Mouse (Mus musculus) stomach, embryonic 16.5 days (tissue): ENCODE measurements around the gene Diaph3. TPM values are rescaled to one million over a fixed set of nuclear protein-coding genes. Genes with fewer than 3 reads are reported as not detected.

Source experiments
- ATAC-seq: fragments of 200-750 bp; cut with Nextera tagmentation; 2 replicates; pipeline ENCODE4 v1.8.0; 2017; ENCODE audit warnings: moderate number of reproducible peaks, moderate TSS enrichment; ENCODE audit not compliant: insufficient read depth, low FRiP score
- H3K27ac ChIP-seq: fragments of 300-500 bp; sonication (generic); 2 replicates; pipeline ENCODE4 v1.5.1; 2014; ENCODE audit warnings: low read length
- H3K27me3 ChIP-seq: fragments of 300-500 bp; sonication (generic); 2 replicates; pipeline ENCODE4 v1.6.1; 2014; ENCODE audit warnings: low read length, control low read depth, mixed read lengths; ENCODE audit not compliant: control insufficient read depth, insufficient read depth
- H3K36me3 ChIP-seq: fragments of 300-500 bp; sonication (generic); 2 replicates; pipeline ENCODE4 v1.6.1; 2014; ENCODE audit warnings: low read length; ENCODE audit not compliant: control insufficient read depth, insufficient read depth
- H3K4me1 ChIP-seq: fragments of 300-500 bp; sonication (generic); 2 replicates; pipeline ENCODE4 v1.6.1; 2014; ENCODE audit warnings: low read length, control low read depth, mixed read lengths; ENCODE audit not compliant: control insufficient read depth, insufficient read depth
- H3K4me2 ChIP-seq: fragments of 300-500 bp; sonication (generic); 2 replicates; pipeline ENCODE4 v1.6.1; 2014; ENCODE audit warnings: low read depth, low read length, mixed read lengths
- H3K4me3 ChIP-seq: fragments of 300-500 bp; sonication (generic); replicated peaks from 2 replicates; pipeline ENCODE4 v1.5.1; 2014; ENCODE audit warnings: mild to moderate bottlenecking, low read length
- H3K9ac ChIP-seq: fragments of 300-500 bp; sonication (generic); 2 replicates; pipeline ENCODE4 v1.6.1; 2014; ENCODE audit warnings: low read length
- H3K9me3 ChIP-seq: fragments of 300-500 bp; sonication (generic); replicated peaks from 2 replicates; pipeline ENCODE4 v1.6.1; 2016; ENCODE audit warnings: low read length, control low read depth; ENCODE audit not compliant: control insufficient read depth
- WGBS: fragments of 180-500 bp; shearing (Covaris S2); extraction: QIAGEN DNeasy Blood & Tissue Kit; methylation state at CpG from one replicate; pipeline ENCODE4 v1.1.7; 2014; 5-methylcytosine and 5-hydroxymethylcytosine counted together
- polyA plus RNA-seq: library from polyadenylated mRNA; unstranded; fragments of >200 nt; fragmentation: Nextera tagmentation; extraction: Ambion mirVana; gene quantifications from 2 replicates; pipeline ENCODE4 v1.2.1, GENCODE M21; 2015

Diaph3 gene
- polyA plus RNA-seq, 1 experiment from 2014 or later, result 9.4 TPM

DNA sequence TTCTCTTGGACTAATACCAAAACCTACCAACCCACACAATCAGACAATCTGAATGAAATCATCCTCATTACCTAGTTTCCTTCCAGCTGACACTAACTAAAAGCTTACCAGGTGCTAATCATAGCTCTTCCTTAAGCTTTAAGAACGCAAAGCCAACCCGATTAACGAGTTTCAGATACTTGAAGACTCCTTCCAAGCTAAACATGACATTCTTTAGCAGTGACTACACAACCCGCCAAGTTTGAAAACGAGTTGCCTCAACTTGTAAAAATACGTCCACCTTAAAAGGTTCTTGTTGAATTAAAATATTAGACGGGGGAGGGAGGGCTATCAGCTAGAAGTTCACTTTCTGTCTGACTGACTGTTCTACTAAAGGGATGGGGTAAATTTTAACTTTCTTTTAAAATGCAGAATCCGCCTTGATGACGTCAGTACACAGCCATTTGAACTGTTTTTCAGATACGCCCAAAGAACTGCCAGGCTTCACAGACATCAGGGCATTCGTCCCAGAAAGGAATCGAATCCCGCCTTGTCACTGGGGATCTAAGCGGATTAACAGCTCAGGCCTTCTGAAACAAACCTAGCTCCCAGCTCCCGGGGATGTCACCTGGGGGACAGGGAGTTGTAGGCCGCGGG lies 590 bp downstream of the Diaph3 start:
- Histone ChIP-seq H3K9ac (peak overlapping the region; percentile 79), H3K27ac (peak overlapping the region; percentile 79), H3K4me2 (peak overlapping the region; percentile 72), H3K36me3 (no peaks in the 10 kb centered on the region), H3K4me1 (peaks cover 3% of the 10 kb centered on the region; the same call in 1 of the 2 replicates), H3K4me3 (peak overlapping the region; percentile 86), H3K27me3 (no peaks in the 10 kb centered on the region), H3K9me3 (no peaks in the 10 kb centered on the region)
- peak; percentile 19 for ATAC-seq
- WGBS, result under 1% methylated on average over 17 of the region's 17 CpGs

DNA sequence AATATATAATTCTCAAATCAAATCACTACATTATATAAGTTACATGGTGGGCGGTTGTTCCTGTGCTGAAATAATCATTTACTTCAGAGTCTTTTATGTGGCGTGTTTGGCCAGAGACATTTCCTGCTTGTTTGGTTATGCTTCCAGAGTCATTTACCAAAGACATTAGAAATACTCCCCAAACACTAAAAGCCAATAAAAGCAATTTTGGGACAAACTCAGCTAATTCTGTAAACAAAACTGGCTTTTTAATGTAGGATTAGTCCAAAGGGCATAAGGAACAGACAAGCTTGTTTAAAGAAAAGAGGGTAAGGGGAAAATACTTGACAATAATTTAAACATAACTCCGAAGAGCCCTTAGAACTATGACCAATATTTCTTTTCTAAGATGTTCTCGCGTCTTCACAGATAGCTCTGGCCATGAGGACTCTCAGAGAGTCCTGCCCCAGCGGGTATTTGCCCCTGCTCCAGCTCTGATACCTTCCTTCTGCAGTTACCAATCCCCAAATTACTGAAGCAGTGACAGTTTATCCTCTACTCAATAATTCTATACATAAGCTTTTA lies 14.9 kb downstream of the Diaph3 start:
- peak; percentile 62 for ATAC-seq
- Histone ChIP-seq H3K4me3 (no peak overlapping the region), H3K36me3 (no peaks in the 10 kb centered on the region), H3K9me3 (no peaks in the 10 kb centered on the region), H3K27ac (no peak overlapping the region), H3K4me1 (peaks cover 5% of the 10 kb centered on the region; the same call in 1 of the 2 replicates), H3K9ac (no peak overlapping the region), H3K4me2 (no peak overlapping the region), H3K27me3 (no peaks in the 10 kb centered on the region)
- WGBS, result 45% methylated on average over 6 of the region's 6 CpGs

DNA sequence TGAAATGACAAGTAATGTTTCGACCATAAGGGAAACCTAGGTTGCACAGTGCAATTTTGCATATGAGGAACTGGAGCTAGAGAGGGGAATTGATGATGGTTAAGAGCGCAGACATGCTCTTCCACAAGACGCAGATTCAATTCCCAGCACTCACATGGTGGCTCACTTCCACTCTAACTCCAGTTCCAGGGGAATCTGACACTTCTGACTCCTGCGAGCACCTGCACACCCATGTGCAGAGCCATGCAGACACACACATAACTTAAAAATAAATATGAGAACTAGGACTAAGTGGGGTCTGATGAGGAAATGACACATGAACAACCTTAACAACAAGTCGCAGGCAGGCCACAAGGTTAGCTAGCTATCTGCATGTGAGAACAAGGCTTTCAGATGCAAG lies 15.5 kb downstream of the Diaph3 start:
- Histone ChIP-seq H3K9ac (no peak overlapping the region), H3K9me3 (no peaks in the 10 kb centered on the region), H3K27me3 (no peaks in the 10 kb centered on the region), H3K27ac (no peak overlapping the region), H3K4me1 (peaks cover 5% of the 10 kb centered on the region; the same call in 1 of the 2 replicates), H3K36me3 (no peaks in the 10 kb centered on the region), H3K4me2 (no peak overlapping the region), H3K4me3 (no peak overlapping the region)
- WGBS, result 77% methylated on average over 5 of the region's 5 CpGs
- no peak for ATAC-seq

DNA sequence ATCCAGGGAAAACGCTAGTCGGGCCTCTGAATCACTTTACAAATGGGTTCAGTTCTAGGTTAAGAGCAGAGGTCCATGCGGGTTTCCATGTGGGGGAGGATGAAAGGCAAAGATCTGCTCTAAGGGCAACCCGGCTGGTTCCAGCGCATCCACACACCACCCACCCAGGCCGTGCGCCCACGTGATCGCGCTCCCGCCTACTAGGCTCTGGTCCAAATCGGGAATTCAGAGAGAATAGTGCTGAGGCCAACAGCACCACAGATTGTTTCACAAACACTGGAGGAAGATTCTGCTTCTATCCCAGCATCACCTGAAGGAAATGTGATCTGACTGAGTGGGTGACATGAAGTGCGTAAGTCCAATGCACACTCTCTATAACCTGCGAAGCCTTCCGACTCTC lies 17.9 kb downstream of the Diaph3 start:
- ATAC-seq, result no peak
- WGBS, result 90% methylated on average over 15 of the region's 15 CpGs
- Histone ChIP-seq H3K9me3 (no peaks in the 10 kb centered on the region), H3K4me1 (peaks cover 5% of the 10 kb centered on the region; the same call in 1 of the 2 replicates), H3K27me3 (no peaks in the 10 kb centered on the region), H3K27ac (no peak overlapping the region), H3K9ac (no peak overlapping the region), H3K4me3 (no peak overlapping the region), H3K36me3 (no peaks in the 10 kb centered on the region), H3K4me2 (no peak overlapping the region)

DNA sequence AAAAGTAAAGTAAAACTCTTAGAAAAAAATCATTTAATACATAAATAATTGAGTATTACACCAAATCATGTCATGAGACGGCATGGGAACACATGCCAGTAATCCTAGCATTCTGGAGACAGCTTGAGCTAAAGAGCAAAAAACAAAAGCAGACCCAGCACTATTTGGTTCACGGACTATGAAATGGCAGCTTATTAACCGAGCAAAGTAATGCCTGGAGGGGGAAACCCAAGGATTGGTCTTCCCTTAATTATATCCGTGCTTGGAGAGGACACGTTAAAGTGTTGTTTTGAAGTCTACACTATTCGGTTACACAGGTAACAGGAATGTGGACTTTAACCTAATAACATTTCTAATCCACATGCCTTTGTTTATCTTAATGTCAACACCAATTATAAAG lies 19.2 kb downstream of the Diaph3 start:
- no peaks in the 10 kb centered on the region for H3K36me3 ChIP-seq
- H3K27ac ChIP-seq, result no peak overlapping the region
- no peak for ATAC-seq
- H3K4me3 ChIP-seq, result no peak overlapping the region
- H3K4me2 ChIP-seq, result no peak overlapping the region
- H3K27me3 ChIP-seq, result no peaks in the 10 kb centered on the region
- H3K9ac ChIP-seq, result no peak overlapping the region
- WGBS, result 60% methylated on average over 6 of the region's 6 CpGs
- no peaks in the 10 kb centered on the region for H3K9me3 ChIP-seq
- H3K4me1 ChIP-seq, result peaks cover 5% of the 10 kb centered on the region; the same call in 1 of the 2 replicates

DNA sequence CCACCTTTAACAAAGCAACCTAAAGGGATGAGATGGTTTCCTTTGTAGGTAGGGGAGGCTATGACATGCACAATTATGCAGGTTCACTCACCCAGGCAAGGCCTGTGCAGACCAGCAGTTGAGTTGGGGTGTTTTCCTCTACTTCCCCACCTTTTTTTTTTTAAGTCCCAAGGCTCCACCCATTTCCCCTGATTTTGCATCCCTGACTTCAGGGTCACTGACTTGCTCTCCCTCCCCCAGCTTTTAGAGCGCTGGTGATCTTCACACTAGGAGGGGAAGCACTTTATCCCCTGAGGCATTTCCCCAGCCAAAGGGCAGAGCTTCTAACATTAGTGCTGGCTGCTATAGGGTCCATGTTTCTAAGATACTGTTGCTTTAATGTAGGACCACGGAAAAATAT lies 30.4 kb downstream of the Diaph3 start:
- no peak for ATAC-seq
- no peaks in the 10 kb centered on the region for H3K36me3 ChIP-seq
- H3K4me1 ChIP-seq, result no peaks in the 10 kb centered on the region
- H3K9me3 ChIP-seq, result no peaks in the 10 kb centered on the region
- no peak overlapping the region for H3K9ac ChIP-seq
- no peak overlapping the region for H3K4me3 ChIP-seq
- no peak overlapping the region for H3K27ac ChIP-seq
- no peaks in the 10 kb centered on the region for H3K27me3 ChIP-seq
- WGBS, result 41% methylated on average over 2 of the region's 2 CpGs
- H3K4me2 ChIP-seq, result no peak overlapping the region

DNA sequence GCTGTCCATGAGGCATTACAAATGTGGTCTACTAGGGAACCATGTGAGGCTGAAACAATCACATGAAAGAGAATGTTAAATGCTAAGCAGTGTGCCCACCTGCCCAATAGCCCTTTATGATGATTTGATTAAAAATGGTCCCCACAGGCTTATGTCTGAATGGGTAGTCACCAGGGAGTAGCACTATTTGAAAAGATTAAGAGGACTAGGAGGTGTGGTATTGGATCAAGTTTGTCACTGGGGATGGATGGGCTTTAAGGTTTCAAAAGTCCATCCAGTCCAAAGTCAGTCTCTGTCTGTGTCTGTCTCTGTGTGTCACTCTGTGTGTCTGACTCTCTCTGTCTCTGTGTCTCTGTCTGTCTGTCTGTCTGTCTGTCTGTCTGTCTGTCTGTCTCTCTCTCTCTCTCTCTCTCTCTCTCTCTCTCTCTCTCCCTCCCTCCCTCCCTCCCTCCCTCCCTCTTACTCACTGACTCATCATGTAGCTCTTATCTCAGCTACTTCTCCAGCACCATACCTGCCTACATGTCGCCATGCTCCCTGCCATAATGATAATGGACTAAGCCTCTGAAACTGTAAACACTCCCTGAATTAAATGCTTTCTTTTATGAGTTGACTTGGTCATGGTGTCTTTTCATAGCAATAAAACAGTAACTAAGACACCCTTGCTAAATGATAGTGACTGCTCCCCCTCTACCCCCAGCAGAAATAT lies 41.5 kb downstream of the Diaph3 start:
- Histone ChIP-seq H3K4me1 (no peaks in the 10 kb centered on the region), H3K9ac (no peak overlapping the region), H3K27me3 (no peaks in the 10 kb centered on the region), H3K27ac (no peak overlapping the region), H3K36me3 (no peaks in the 10 kb centered on the region), H3K4me2 (no peak overlapping the region), H3K9me3 (no peaks in the 10 kb centered on the region), H3K4me3 (no peak overlapping the region)
- no peak for ATAC-seq
- 80% methylated on average over 1 of the region's 1 CpGs for WGBS

DNA sequence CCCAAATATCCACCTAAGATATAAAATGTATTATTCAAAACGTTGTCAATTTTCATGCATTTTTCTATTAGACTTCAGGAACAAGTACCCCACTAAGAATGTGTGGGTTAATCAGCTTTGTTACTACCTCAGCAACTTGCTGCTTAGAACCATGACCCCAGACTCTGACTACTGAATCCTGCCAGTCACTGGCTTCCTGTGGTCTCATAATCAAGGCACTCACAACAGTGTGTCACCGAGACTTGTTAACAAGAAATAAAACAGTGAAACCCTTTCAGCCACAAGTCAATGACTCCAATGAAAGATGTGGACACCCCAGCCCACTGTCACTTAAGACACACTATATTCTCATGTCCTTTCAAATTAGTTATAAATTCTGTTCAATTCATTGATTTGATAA lies 42.9 kb downstream of the Diaph3 start:
- H3K27ac ChIP-seq, result no peak overlapping the region
- no peak overlapping the region for H3K9ac ChIP-seq
- H3K9me3 ChIP-seq, result no peaks in the 10 kb centered on the region
- H3K4me2 ChIP-seq, result no peak overlapping the region
- H3K36me3 ChIP-seq, result no peaks in the 10 kb centered on the region
- no peak overlapping the region for H3K4me3 ChIP-seq
- H3K4me1 ChIP-seq, result no peaks in the 10 kb centered on the region
- 85% methylated on average over 2 of the region's 2 CpGs for WGBS
- no peaks in the 10 kb centered on the region for H3K27me3 ChIP-seq
- ATAC-seq, result no peak

DNA sequence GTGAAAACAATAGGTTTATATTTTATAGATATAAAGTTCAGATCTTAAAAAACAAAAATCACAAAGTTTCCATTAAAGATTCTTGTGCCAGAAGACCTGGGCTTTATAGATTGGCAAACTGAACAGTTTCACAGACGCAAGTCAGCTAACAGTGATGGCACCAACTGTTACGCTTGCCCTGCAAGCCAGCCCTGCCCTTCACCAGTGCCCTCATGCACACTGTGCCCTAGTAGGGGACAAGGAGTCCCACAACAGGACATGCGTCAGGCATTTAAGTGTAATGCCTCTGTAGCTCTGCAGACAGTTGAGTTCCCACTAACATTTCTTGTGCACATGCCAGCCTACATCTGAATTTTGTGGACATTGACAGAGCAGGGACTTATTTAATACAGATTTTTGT lies 49.5 kb downstream of the Diaph3 start:
- no peaks in the 10 kb centered on the region for H3K27me3 ChIP-seq
- H3K9me3 ChIP-seq, result no peaks in the 10 kb centered on the region
- no peak for ATAC-seq
- H3K4me3 ChIP-seq, result no peak overlapping the region
- no peak overlapping the region for H3K27ac ChIP-seq
- H3K4me2 ChIP-seq, result no peak overlapping the region
- H3K36me3 ChIP-seq, result no peaks in the 10 kb centered on the region
- no peaks in the 10 kb centered on the region for H3K4me1 ChIP-seq
- 91% methylated on average over 3 of the region's 3 CpGs for WGBS
- H3K9ac ChIP-seq, result no peak overlapping the region
